Mouse (Mus musculus): ENCODE measurements around the gene Srsf4.

DNA sequence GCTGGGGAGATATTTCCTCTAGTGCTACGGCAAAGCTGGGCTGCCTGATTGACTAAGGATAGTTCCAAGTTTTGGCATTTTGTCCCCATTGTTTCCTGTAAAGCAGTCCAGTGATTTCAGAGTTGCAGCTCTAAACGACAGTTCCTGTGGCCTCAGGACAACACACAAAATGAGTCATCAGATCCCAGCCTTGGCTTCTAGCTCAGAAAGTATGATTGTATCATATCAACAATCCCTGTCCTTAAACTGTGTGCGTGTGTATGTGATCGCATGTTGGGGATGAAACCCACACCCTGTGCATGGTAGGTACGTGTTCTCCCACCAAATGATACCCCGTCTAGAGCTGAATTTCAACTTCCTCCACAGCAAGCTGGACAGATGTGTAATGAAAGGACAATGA is 55.7 kb downstream of the Srsf4 start:
- TF ChIP-seq E2F4 (IDR thresholded peaks at IDR 0.05; ENCODE audit: borderline replicate concordance, low read depth, low read length) (no peak), POLR2A (IDR thresholded peaks at IDR 0.05; ENCODE audit: control insufficient read depth in 1 of 2, insufficient read depth in 1 of 2, low read depth in 1 of 2, low read length in 2 of 2, poor library complexity in 1 of 2) (no peak), CTCF (IDR thresholded peaks at IDR 0.05 in 2 of 3, conservative IDR thresholded peaks at IDR 0.05 in 1 of 3; ENCODE audit: control insufficient read depth in 1 of 3, insufficient read depth in 1 of 3, low read depth in 2 of 3, low read length in 3 of 3, poor library complexity in 1 of 3, severe bottlenecking in 1 of 3) (no peak), MAZ (IDR thresholded peaks at IDR 0.05; ENCODE audit: low read depth, low read length) (no peak), ZNF384 (IDR thresholded peaks at IDR 0.05; ENCODE audit: low read depth, low read length) (no peak), MAFK (IDR thresholded peaks at IDR 0.05; ENCODE audit: borderline replicate concordance, low read depth, low read length) (no peak), MYC (IDR thresholded peaks at IDR 0.05; ENCODE audit: low read depth, low read length) (no peak), ZKSCAN1 (IDR thresholded peaks at IDR 0.05; ENCODE audit: low read depth, low read length) (no peak), TCF12 (IDR thresholded peaks at IDR 0.05; ENCODE audit: low read depth, low read length) (no peak), POLR2AphosphoS5 (IDR thresholded peaks at IDR 0.05; ENCODE audit: borderline replicate concordance, low read depth, low read length) (no peak), POLR2AphosphoS2 (IDR thresholded peaks at IDR 0.05; ENCODE audit: low read length) (no peak), BHLHE40 (IDR thresholded peaks at IDR 0.05; ENCODE audit: borderline replicate concordance, low read depth, low read length) (no peak), JUND (IDR thresholded peaks at IDR 0.05; ENCODE audit: low read depth, low read length) (no peak), ZC3H11A (IDR thresholded peaks at IDR 0.05; ENCODE audit: low read depth, low read length) (no peak)
